In genomic region chr1:151078909-151079522, GRCm38 (mm10) we compare ENCODE assay signal across 8 mouse cellular contexts.
DNase-seq lines count a peak whose midpoint lies in the region; ATAC-seq and TF ChIP-seq lines count a peak whose summit lies in the region.

No protein-coding gene starts in this region.

- TF ChIP-seq CTCF in ES-Bruce4 (IDR thresholded peaks at IDR 0.05; ENCODE audit: low read depth, low read length), result peak; percentile 91
- TF ChIP-seq CTCF in lung, embryonic 14.5 days (IDR thresholded peaks at IDR 0.05; ENCODE audit: low read depth), result peak; percentile 97
- peak; percentile 89 for TF ChIP-seq CTCF in thymus, adult 2 months (IDR thresholded peaks at IDR 0.05; ENCODE audit: borderline replicate concordance, control insufficient read depth, extremely low read depth, insufficient read depth, low read length, poor library complexity)

- H3K9ac ChIP-seq in ES-Bruce4 (ENCODE audit: low read depth, poor library complexity, severe bottlenecking), result no peak overlapping the region
- no peak overlapping the region for H3K9ac ChIP-seq in lung, embryonic 14.5 days

- H3K36me3 ChIP-seq in ES-Bruce4 (ENCODE audit: control insufficient read depth, insufficient read depth, low read length, poor library complexity, severe bottlenecking), result no peaks in the 10 kb centered on the region
- no peaks in the 10 kb centered on the region for H3K36me3 ChIP-seq in lung, embryonic 14.5 days (ENCODE audit: insufficient read depth)
- no peaks in the 10 kb centered on the region for H3K36me3 ChIP-seq in thymus, adult 2 months (ENCODE audit: control insufficient read depth, insufficient read depth, low read length)

- H3K27ac ChIP-seq in ES-Bruce4 (ENCODE audit: insufficient read depth, low read length), result no peak overlapping the region
- H3K27ac ChIP-seq in lung, embryonic 14.5 days (ENCODE audit: low read depth), result no peak overlapping the region
- H3K27ac ChIP-seq in thymus, adult 2 months (ENCODE audit: control insufficient read depth, insufficient read depth, low read length), result no peak overlapping the region

- H3K4me1 ChIP-seq in ES-Bruce4 (ENCODE audit: control insufficient read depth, insufficient read depth, low read length), result no peaks in the 10 kb centered on the region
- no peaks in the 10 kb centered on the region for H3K4me1 ChIP-seq in lung, embryonic 14.5 days (ENCODE audit: insufficient read depth)
- no peaks in the 10 kb centered on the region for H3K4me1 ChIP-seq in thymus, adult 2 months (replicated peaks; ENCODE audit: control insufficient read depth, insufficient read depth, low read length)

- no peaks in the 10 kb centered on the region for H3K9me3 ChIP-seq in ES-Bruce4 (replicated peaks; ENCODE audit: control insufficient read depth, insufficient read depth, low read length, poor library complexity, severe bottlenecking)
- H3K9me3 ChIP-seq in lung, embryonic 14.5 days (ENCODE audit: low read depth, low read length), result no peaks in the 10 kb centered on the region

- peak; percentile 47 for ATAC-seq in lung, embryonic 14.5 days (ENCODE audit: insufficient read depth)

- H3K27me3 ChIP-seq in ES-Bruce4 (ENCODE audit: control insufficient read depth, insufficient read depth, low read length, poor library complexity, severe bottlenecking), result 0 out of 2 replicates have a peak, but pooled peaks cover 2% of the 10 kb centered on the region
- no peaks in the 10 kb centered on the region for H3K27me3 ChIP-seq in lung, embryonic 14.5 days (ENCODE audit: insufficient read depth, low read length)
- no peaks in the 10 kb centered on the region for H3K27me3 ChIP-seq in thymus, adult 2 months (ENCODE audit: control insufficient read depth, insufficient read depth, low read length)

- peak; percentile 40 for DNase-seq in cerebellum, adult 11 months
- peak; percentile 78 for DNase-seq in forelimb bud, embryonic 11.5 days (ENCODE audit: low read depth, low spot score)
- peak; percentile 91 for DNase-seq in heart, postnatal 4 days
- peak; percentile 58 to 89 for DNase-seq in layer of hippocampus, adult 18-20 months (ENCODE audit: low spot score in 2 of 2)
- peak; percentile 86 for DNase-seq in lung, embryonic 14.5 days
- peak; percentile 60 for DNase-seq in ovary, adult 18-20 months (ENCODE audit: low spot score)
- peak; percentile 79 for DNase-seq in thymus, adult 2 months

- TF ChIP-seq EP300 in ES-Bruce4 (IDR thresholded peaks at IDR 0.05; ENCODE audit: insufficient read depth, low read depth, low read length), result no peak

- H3K4me3 ChIP-seq in ES-Bruce4 (ENCODE audit: low read depth, low read length), result no peak overlapping the region
- H3K4me3 ChIP-seq in lung, embryonic 14.5 days (ENCODE audit: low read depth, low read length), result no peak overlapping the region
- H3K4me3 ChIP-seq in thymus, adult 2 months (ENCODE audit: control insufficient read depth, insufficient read depth, low read length), result no peak overlapping the region

- no peak overlapping the region for H3K4me2 ChIP-seq in lung, embryonic 14.5 days

- 25% methylated on average over 16 of the region's 16 CpGs for WGBS in lung, embryonic 14.5 days
- 35% methylated on average over 16 of the region's 16 CpGs for whole genome bisulfite sequencing in thymus, adult 2 months

- no peak for TF ChIP-seq POLR2A in ES-Bruce4 (IDR thresholded peaks at IDR 0.05; ENCODE audit: insufficient read depth, low read length)
- TF ChIP-seq POLR2A in thymus, adult 2 months (IDR thresholded peaks at IDR 0.05; ENCODE audit: control insufficient read depth, extremely low read depth, insufficient read depth, low read length, poor library complexity), result no peak

Comparison
In these comparisons a context has a peak if more than half of its experiments do, and no peak if none do; other contexts are left out.
1. DNase-seq: peak in every context shown above with its lines; median percentile 91 in heart, postnatal 4 days; 86 in lung, embryonic 14.5 days; 79 in thymus, adult 2 months; 78 in forelimb bud, embryonic 11.5 days; 74 in layer of hippocampus, adult 18-20 months; 60 in ovary, adult 18-20 months; 40 in cerebellum, adult 11 months.